Mouse (Mus musculus): ENCODE results near the gene Mrpl11. TPM values are rescaled to one million over a fixed set of nuclear protein-coding genes. Genes with fewer than 3 reads are reported as not detected.
A peak's percentile ranks its signal among the peaks of the same experiment; 100 is the strongest.
"Not testable (repeated sequence)": the region's sequence is repeated elsewhere in the genome, so short reads cannot be mapped to it uniquely, and the experiment has no call there.

The Mrpl11 gene
- polyA plus RNA-seq, 1 experiment from 2014 or later = 36.8 TPM

GRCm38 (mm10) chr19:4937444-4938310, 24.3 kb upstream of the Mrpl11 start:
- peaks cover 4% of the 10 kb centered on the region for H3K4me1 ChIP-seq (ENCODE audit: control insufficient read depth, low read depth, low read length)
- no peak overlapping the region for H3K27ac ChIP-seq (ENCODE audit: low read length)
- H3K27me3 ChIP-seq (ENCODE audit: control insufficient read depth, insufficient read depth, low read depth, low read length) = peaks cover 27% of the 10 kb centered on the region
- no peak overlapping the region for H3K9ac ChIP-seq (ENCODE audit: low read depth, low read length)
- WGBS (ENCODE audit: insufficient replicate concordance) = 65% methylated on average over 17 of the region's 17 CpGs
- ATAC-seq (ENCODE audit: low read depth) = no peak
- no peaks in the 10 kb centered on the region for H3K36me3 ChIP-seq (ENCODE audit: control insufficient read depth, insufficient read depth)
- no peak overlapping the region for H3K4me2 ChIP-seq (ENCODE audit: low read depth, low read length)
- H3K4me3 ChIP-seq (ENCODE audit: low read depth, low read length) = no peak overlapping the region
- H3K9me3 ChIP-seq (replicated peaks; ENCODE audit: control insufficient read depth, low read length) = no peaks in the 10 kb centered on the region

- no peaks in the 10 kb centered on the region for H3K36me3 ChIP-seq (ENCODE audit: control insufficient read depth, insufficient read depth)
- peaks cover 43% of the 10 kb centered on the region for H3K27me3 ChIP-seq (ENCODE audit: control insufficient read depth, insufficient read depth, low read depth, low read length)
- WGBS (ENCODE audit: insufficient replicate concordance) = under 1% methylated on average over 54 of the region's 55 CpGs
- H3K9me3 ChIP-seq (replicated peaks; ENCODE audit: control insufficient read depth, low read length) = no peaks in the 10 kb centered on the region
- peak within 1 kb of the TSS; percentile 64 for H3K4me3 ChIP-seq (ENCODE audit: low read depth, low read length)
- H3K9ac ChIP-seq (ENCODE audit: low read depth, low read length) = peak within 1 kb of the TSS; percentile 34; the same call in 1 of the 2 replicates
- H3K27ac ChIP-seq (ENCODE audit: low read length) = no peak within 1 kb of the TSS
- ATAC-seq (ENCODE audit: low read depth) = peak; percentile 95
- peaks cover 10% of the 10 kb centered on the region for H3K4me1 ChIP-seq (ENCODE audit: control insufficient read depth, low read depth, low read length)
- peak within 1 kb of the TSS; percentile 92 for H3K4me2 ChIP-seq (ENCODE audit: low read depth, low read length)
These were observed 19.2 kb upstream of the Mrpl11 start, which contains the start of gene Peli3 for GRCm38 (mm10) chr19:4942551-4943252. Peli3 (minus strand) TSS chr19:4943127.

GRCm38 (mm10) chr19:4943253-4943588, 18.7 kb upstream of the Mrpl11 start:
- Histone ChIP-seq H3K4me3 (ENCODE audit: low read depth, low read length) (peak overlapping the region; percentile 64), H3K36me3 (ENCODE audit: control insufficient read depth, insufficient read depth) (no peaks in the 10 kb centered on the region), H3K27me3 (ENCODE audit: control insufficient read depth, insufficient read depth, low read depth, low read length) (peaks cover 40% of the 10 kb centered on the region), H3K27ac (ENCODE audit: low read length) (no peak overlapping the region), H3K4me1 (ENCODE audit: control insufficient read depth, low read depth, low read length) (peaks cover 10% of the 10 kb centered on the region), H3K9ac (ENCODE audit: low read depth, low read length) (no peak overlapping the region), H3K9me3 (replicated peaks; ENCODE audit: control insufficient read depth, low read length) (no peaks in the 10 kb centered on the region), H3K4me2 (ENCODE audit: low read depth, low read length) (peak overlapping the region; percentile 92)
- WGBS (ENCODE audit: insufficient replicate concordance) = 10% methylated on average over 13 of the region's 13 CpGs
- ATAC-seq (ENCODE audit: low read depth) = peak; percentile 14; the same call in 1 of the 2 replicates

- Histone ChIP-seq H3K36me3 (ENCODE audit: control insufficient read depth, insufficient read depth) (no peaks in the 10 kb centered on the region), H3K9me3 (replicated peaks; ENCODE audit: control insufficient read depth, low read length) (no peaks in the 10 kb centered on the region), H3K27me3 (ENCODE audit: control insufficient read depth, insufficient read depth, low read depth, low read length) (peaks cover 34% of the 10 kb centered on the region), H3K9ac (ENCODE audit: low read depth, low read length) (no peak overlapping the region), H3K27ac (ENCODE audit: low read length) (no peak overlapping the region), H3K4me2 (ENCODE audit: low read depth, low read length) (no peak overlapping the region), H3K4me1 (ENCODE audit: control insufficient read depth, low read depth, low read length) (peaks cover 10% of the 10 kb centered on the region), H3K4me3 (ENCODE audit: low read depth, low read length) (no peak overlapping the region)
- no peak for ATAC-seq (ENCODE audit: low read depth)
- 31% methylated on average over 6 of the region's 6 CpGs for WGBS (ENCODE audit: insufficient replicate concordance)
These were observed 16.4 kb upstream of the Mrpl11 start for GRCm38 (mm10) chr19:4945540-4945939.

- not testable (repeated sequence) for H3K9me3 ChIP-seq (replicated peaks; ENCODE audit: control insufficient read depth, low read length); H3K4me3 ChIP-seq (ENCODE audit: low read depth, low read length); ATAC-seq (ENCODE audit: low read depth); H3K4me1 ChIP-seq (ENCODE audit: control insufficient read depth, low read depth, low read length); H3K4me2 ChIP-seq (ENCODE audit: low read depth, low read length); H3K36me3 ChIP-seq (ENCODE audit: control insufficient read depth, insufficient read depth); H3K27me3 ChIP-seq (ENCODE audit: control insufficient read depth, insufficient read depth, low read depth, low read length); H3K27ac ChIP-seq (ENCODE audit: low read length); H3K9ac ChIP-seq (ENCODE audit: low read depth, low read length)
- 68% methylated on average over 9 of the region's 9 CpGs for WGBS (ENCODE audit: insufficient replicate concordance)
These were observed 13.3 kb upstream of the Mrpl11 start for GRCm38 (mm10) chr19:4948641-4949040.

GRCm38 (mm10) chr19:4968236-4968635, 6.3 kb downstream of the Mrpl11 start:
- H3K4me3 ChIP-seq (ENCODE audit: low read depth, low read length) = no peak overlapping the region
- no peaks in the 10 kb centered on the region for H3K27me3 ChIP-seq (ENCODE audit: control insufficient read depth, insufficient read depth, low read depth, low read length)
- peaks cover 7% of the 10 kb centered on the region for H3K36me3 ChIP-seq (ENCODE audit: control insufficient read depth, insufficient read depth)
- ATAC-seq (ENCODE audit: low read depth) = no peak
- H3K9ac ChIP-seq (ENCODE audit: low read depth, low read length) = no peak overlapping the region
- H3K9me3 ChIP-seq (replicated peaks; ENCODE audit: control insufficient read depth, low read length) = no peaks in the 10 kb centered on the region
- WGBS (ENCODE audit: insufficient replicate concordance) = 78% methylated on average over 2 of the region's 2 CpGs
- no peak overlapping the region for H3K4me2 ChIP-seq (ENCODE audit: low read depth, low read length)
- no peaks in the 10 kb centered on the region for H3K4me1 ChIP-seq (ENCODE audit: control insufficient read depth, low read depth, low read length)
- H3K27ac ChIP-seq (ENCODE audit: low read length) = no peak overlapping the region

- Histone ChIP-seq H3K27me3 (ENCODE audit: control insufficient read depth, insufficient read depth, low read depth, low read length) (peaks cover 16% of the 10 kb centered on the region), H3K27ac (ENCODE audit: low read length) (no peak overlapping the region), H3K9me3 (replicated peaks; ENCODE audit: control insufficient read depth, low read length) (no peaks in the 10 kb centered on the region)
These were observed 19.8 kb downstream of the Mrpl11 start for GRCm38 (mm10) chr19:4981767-4982166.

GRCm38 (mm10) chr19:4989013-4989412, 27.1 kb downstream of the Mrpl11 start:
- 4% methylated on average over 13 of the region's 13 CpGs for WGBS (ENCODE audit: insufficient replicate concordance)
- H3K9me3 ChIP-seq (replicated peaks; ENCODE audit: control insufficient read depth, low read length) = no peaks in the 10 kb centered on the region
- H3K4me3 ChIP-seq (ENCODE audit: low read depth, low read length) = no peak overlapping the region
- H3K27ac ChIP-seq (ENCODE audit: low read length) = no peak overlapping the region
- H3K27me3 ChIP-seq (ENCODE audit: control insufficient read depth, insufficient read depth, low read depth, low read length) = peaks cover 38% of the 10 kb centered on the region
- no peak overlapping the region for H3K9ac ChIP-seq (ENCODE audit: low read depth, low read length)
- no peak for ATAC-seq (ENCODE audit: low read depth)
- H3K36me3 ChIP-seq (ENCODE audit: control insufficient read depth, insufficient read depth) = no peaks in the 10 kb centered on the region
- no peaks in the 10 kb centered on the region for H3K4me1 ChIP-seq (ENCODE audit: control insufficient read depth, low read depth, low read length)
- no peak overlapping the region for H3K4me2 ChIP-seq (ENCODE audit: low read depth, low read length)

More at GRCm38 (mm10) chr19:4981767-4982166, 19.8 kb downstream of the Mrpl11 start:
- H3K4me1 ChIP-seq (ENCODE audit: control insufficient read depth, low read depth, low read length) = no peaks in the 10 kb centered on the region
- H3K4me3 ChIP-seq (ENCODE audit: low read depth, low read length) = no peak overlapping the region
- H3K36me3 ChIP-seq (ENCODE audit: control insufficient read depth, insufficient read depth) = no peaks in the 10 kb centered on the region
- no peak overlapping the region for H3K9ac ChIP-seq (ENCODE audit: low read depth, low read length)
- no peak for ATAC-seq (ENCODE audit: low read depth)
- H3K4me2 ChIP-seq (ENCODE audit: low read depth, low read length) = no peak overlapping the region
